Mouse (Mus musculus) lung, adult 2 months (tissue): ENCODE results near the gene Cars. TPM values are rescaled to one million over a fixed set of nuclear protein-coding genes. Genes with fewer than 3 reads are reported as not detected.

Experiments used
- DNase-seq: peaks from one replicate; pipeline ENCODE4 v3.0.0; 2022
- H3K4me1 ChIP-seq: fragments of 200-500 bp; 2 replicates; pipeline ENCODE4 v1.6.1; 2011; ENCODE audit warnings: low read length; ENCODE audit not compliant: control insufficient read depth, insufficient read depth
- H3K4me3 ChIP-seq: fragments of 200-500 bp; replicated peaks from 2 replicates; pipeline ENCODE3; 2011; ENCODE audit warnings: low read depth, mild to moderate bottlenecking, control low read depth, low read length; ENCODE audit errors: extremely low read depth
- CTCF ChIP-seq: fragments of 200-500 bp; IDR thresholded peaks from 2 replicates; pipeline ENCODE4 v1.5.1; 2011; ENCODE audit warnings: mild to moderate bottlenecking, low read length, control low read depth; ENCODE audit not compliant: insufficient read depth
- POLR2A ChIP-seq: fragments of 200-500 bp; IDR thresholded peaks from 2 replicates; pipeline ENCODE4 v1.6.1; 2011; ENCODE audit warnings: low read depth, mild to moderate bottlenecking, control low read depth, low read length, borderline replicate concordance; ENCODE audit errors: extremely low read depth
- WGBS: fragments of 180-500 bp; shearing (Covaris S2); methylation state at CpG from one replicate; pipeline ENCODE4 v1.1.7; 2018; 5-methylcytosine and 5-hydroxymethylcytosine counted together
- polyA plus RNA-seq: library from polyadenylated mRNA; depleted of rRNA; stranded (reverse); fragments of >200 nt; gene quantifications from 2 replicates; pipeline ENCODE4 v1.2.3, GENCODE M21; 2012

The Cars gene
- polyA plus RNA-seq, 1 experiment = 17.1 TPM

DNA sequence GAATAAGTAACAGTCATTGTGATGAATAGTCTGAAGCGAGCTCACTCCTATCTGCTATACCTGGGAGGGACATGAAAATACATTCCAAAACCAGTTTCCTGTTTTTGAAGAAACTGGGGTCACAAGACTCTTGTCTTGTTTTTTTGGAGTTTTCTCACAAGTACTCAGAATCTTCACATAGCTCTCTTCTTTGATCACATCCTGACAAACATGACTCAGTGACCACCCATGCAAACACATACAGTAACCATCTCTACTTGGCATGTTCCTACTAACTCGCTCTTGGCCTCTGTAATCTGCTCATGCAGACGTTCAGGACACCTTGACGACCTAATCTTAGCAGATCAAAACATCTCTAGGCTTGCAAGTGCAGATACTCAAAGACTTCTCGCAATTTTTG, 25.3 kb upstream of the Cars start:
- no peak for TF ChIP-seq CTCF
- DNase-seq = no peak
- WGBS = 54% methylated on average over 5 of the region's 5 CpGs
- Histone ChIP-seq H3K4me1 (no peaks in the 10 kb centered on the region; the same call in 1 of the 2 replicates), H3K4me3 (no peak overlapping the region)

DNA sequence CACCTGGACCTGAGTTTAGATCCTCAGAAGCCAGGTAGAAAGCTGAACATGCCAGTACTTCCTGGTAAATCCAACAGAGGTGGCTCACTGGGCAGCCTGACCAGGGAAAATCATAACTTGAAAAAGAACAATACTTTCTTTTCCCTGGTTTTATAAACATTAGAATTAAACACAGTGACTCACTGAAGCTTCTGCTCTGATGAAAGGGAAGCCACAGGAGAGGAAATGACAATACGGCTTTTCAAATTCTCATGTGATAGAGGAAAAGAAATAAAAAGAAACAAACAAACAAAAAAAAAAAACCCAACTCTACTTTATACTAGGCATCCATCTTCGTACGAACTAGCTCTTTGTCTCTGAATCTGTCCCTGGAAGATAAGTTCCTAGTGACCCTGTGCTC, 24.7 kb upstream of the Cars start:
- 41% methylated on average over 3 of the region's 3 CpGs for WGBS
- H3K4me1 ChIP-seq = no peaks in the 10 kb centered on the region; the same call in 1 of the 2 replicates
- H3K4me3 ChIP-seq = no peak overlapping the region
- DNase-seq = no peak
- TF ChIP-seq POLR2A = no peak
- TF ChIP-seq CTCF = no peak

GRCm38 (mm10) chr7:143620951-143621350, 21.1 kb upstream of the Cars start:
- Histone ChIP-seq H3K4me1 (no peaks in the 10 kb centered on the region), H3K4me3 (no peak overlapping the region)
- no peak for DNase-seq
- TF ChIP-seq CTCF (no peak), POLR2A (no peak)
- WGBS = 34% methylated on average over 1 of the region's 1 CpGs

DNA sequence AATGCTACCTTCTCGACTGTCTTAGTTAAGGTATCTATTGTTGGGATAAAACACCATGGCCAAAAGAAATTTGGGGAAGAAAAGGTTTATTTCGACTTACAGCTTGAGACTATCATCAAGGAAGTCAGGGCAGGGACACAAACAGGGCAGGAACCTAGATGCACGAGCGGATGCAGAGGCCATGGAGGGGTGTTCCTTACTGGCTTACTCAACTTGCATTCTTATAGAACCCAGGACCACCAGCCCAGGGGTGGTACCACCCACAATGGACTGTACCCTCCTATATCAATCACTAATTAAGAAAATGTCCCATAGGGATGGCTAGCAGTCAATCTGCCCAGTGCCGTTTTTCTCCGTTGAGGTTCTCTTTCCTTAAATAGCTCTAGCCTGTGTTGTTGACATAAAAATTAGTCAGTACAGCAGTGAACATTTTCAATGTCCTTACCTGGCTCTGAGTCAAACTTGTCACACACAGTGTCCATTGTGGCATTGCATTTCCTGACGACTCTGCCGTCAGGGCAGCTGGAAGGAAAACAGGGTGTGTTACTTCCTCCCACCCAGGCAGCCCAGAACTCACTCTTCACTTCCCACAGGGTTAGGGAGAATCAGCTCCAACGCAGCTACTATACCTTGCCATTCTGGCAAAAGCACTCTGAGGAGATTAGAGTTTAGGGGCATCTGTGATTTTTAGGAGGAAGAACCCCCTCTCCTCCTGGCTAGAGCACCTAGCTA, 14.7 kb upstream of the Cars start:
- WGBS = 19% methylated on average over 9 of the region's 9 CpGs
- Histone ChIP-seq H3K4me3 (no peak overlapping the region), H3K4me1 (0 out of 2 replicates have a peak, but pooled peaks cover 3% of the 10 kb centered on the region)
- DNase-seq = no peak
- TF ChIP-seq POLR2A = no peak; the same call in 1 of the 2 replicates
- no peak for TF ChIP-seq CTCF

GRCm38 (mm10) chr7:143612215-143612614, 12.3 kb upstream of the Cars start:
- H3K4me1 ChIP-seq = peaks cover 3% of the 10 kb centered on the region; the same call in 1 of the 2 replicates
- no peak overlapping the region for H3K4me3 ChIP-seq
- TF ChIP-seq POLR2A (no peak), CTCF (peak; percentile 45; the same call in 1 of the 2 replicates)
- no peak for DNase-seq
- 67% methylated on average over 3 of the region's 3 CpGs for WGBS

DNA sequence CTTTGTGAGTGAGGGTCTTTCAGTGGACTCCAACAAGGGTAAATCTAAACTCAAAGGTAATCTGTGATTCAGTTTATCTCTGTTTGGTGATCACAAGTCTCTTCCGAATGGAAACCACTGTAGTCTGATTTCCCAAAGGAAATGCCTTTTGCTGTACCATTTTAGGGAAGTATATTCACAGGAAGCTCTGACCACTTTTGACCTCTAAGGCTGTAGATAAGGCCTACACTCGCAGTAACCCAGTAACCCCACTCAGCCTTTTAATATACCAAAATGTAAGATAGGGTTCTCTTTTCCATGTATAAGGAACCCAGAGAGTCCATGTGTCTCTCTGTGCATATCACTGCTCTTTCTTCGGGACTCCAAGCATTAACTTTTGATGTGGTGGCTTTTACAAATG, 5.4 kb upstream of the Cars start:
- no peak for DNase-seq
- WGBS = 56% methylated on average over 3 of the region's 3 CpGs
- H3K4me3 ChIP-seq = no peak overlapping the region
- H3K4me1 ChIP-seq = no peaks in the 10 kb centered on the region; the same call in 1 of the 2 replicates
- no peak for TF ChIP-seq POLR2A
- no peak for TF ChIP-seq CTCF

GRCm38 (mm10) chr7:143604889-143605288, 5.0 kb upstream of the Cars start:
- no peaks in the 10 kb centered on the region; the same call in 1 of the 2 replicates for H3K4me1 ChIP-seq
- 52% methylated on average over 2 of the region's 2 CpGs for WGBS
- TF ChIP-seq POLR2A (no peak), CTCF (no peak)
- H3K4me3 ChIP-seq = no peak overlapping the region
- DNase-seq = no peak

DNA sequence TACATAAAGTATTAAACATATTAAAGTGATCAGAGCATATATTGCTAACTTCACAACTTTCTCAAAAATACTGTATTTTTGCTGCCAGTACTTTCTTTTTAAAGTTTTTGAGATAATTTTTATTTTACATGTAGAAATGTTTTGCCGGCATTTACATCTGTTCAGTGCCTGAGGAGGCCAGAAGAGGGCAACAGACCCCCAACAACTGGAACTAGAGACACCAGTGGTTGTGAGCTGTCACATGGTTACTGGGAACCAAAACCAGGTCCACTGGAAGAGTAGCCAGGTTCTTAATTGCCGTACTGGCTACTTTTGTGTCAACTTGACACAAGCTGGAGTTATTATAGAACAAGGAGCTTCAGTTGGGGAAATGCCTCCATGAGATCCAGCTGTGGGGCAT, 1.8 kb upstream of the Cars start:
- WGBS = 75% methylated on average over 2 of the region's 2 CpGs
- Histone ChIP-seq H3K4me1 (peaks cover 5% of the 10 kb centered on the region; the same call in 1 of the 2 replicates), H3K4me3 (no peak overlapping the region)
- no peak for DNase-seq
- TF ChIP-seq CTCF (no peak; the same call in 1 of the 2 replicates), POLR2A (no peak)

DNA sequence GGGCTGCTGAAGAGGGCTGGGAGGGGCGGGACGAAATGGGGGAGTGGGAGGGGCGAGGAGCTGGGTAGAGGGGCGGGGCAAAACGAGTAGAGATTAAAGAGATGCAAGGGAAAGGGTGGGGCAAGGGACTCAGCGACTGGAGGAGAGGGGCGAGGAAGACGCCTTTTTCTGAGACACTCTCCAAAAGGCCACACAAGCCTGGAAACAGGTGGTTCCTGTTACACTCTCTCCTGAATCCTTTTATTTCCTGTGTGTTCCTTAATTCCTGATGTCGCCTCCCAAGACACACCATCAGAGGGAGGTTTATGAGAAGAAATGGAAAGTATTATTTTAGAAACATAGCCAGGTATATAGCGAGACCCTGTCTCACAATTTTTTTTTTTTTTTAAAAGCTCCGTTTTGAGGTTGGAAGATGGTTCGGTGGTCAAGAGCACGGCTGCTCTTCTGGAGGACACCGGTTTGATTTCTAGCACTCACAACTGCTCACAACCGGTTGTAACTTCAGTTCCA, 396 bp upstream of the Cars start:
- DNase-seq = no peak
- Histone ChIP-seq H3K4me3 (peak overlapping the region; percentile 97), H3K4me1 (peaks cover 5% of the 10 kb centered on the region; the same call in 1 of the 2 replicates)
- 5% methylated on average over 15 of the region's 15 CpGs for WGBS
- TF ChIP-seq CTCF (no peak), POLR2A (peak; percentile 63; the same call in 1 of the 2 replicates)

- TF ChIP-seq POLR2A (no peak), CTCF (no peak)
- 40% methylated on average over 5 of the region's 5 CpGs for WGBS
- peak; percentile 18 for DNase-seq
Observed at GRCm38 (mm10) chr7:143594865-143595264, 5.0 kb downstream of the Cars start.

More at GRCm38 (mm10) chr7:143594865-143595264, 5.0 kb downstream of the Cars start:
- no peak overlapping the region for H3K4me3 ChIP-seq
- peaks cover 5% of the 10 kb centered on the region; the same call in 1 of the 2 replicates for H3K4me1 ChIP-seq
